Mouse (Mus musculus) small intestine, adult 2 months (tissue): ENCODE measurements at regions not wholly inside any gene's neighbourhood (a gene's known extent, or its start where the extent isn't known, plus 50 kb on each side); places are given as distances from the start of the nearest gene placed in this dataset.

Experiments
- CTCF ChIP-seq: fragments of 200-500 bp; IDR thresholded peaks from 2 replicates; pipeline ENCODE4 v1.5.1; 2012; ENCODE audit warnings: low read depth, mild to moderate bottlenecking, control low read depth, inconsistent platforms, low read length, moderate library complexity, mixed read lengths; ENCODE audit not compliant: insufficient replicate concordance, insufficient read length; ENCODE audit errors: extremely low read depth
- POLR2A ChIP-seq: fragments of 200-500 bp; IDR thresholded peaks from 2 replicates; pipeline ENCODE4 v1.6.1; 2012; ENCODE audit warnings: low read depth, mild to moderate bottlenecking, control low read depth, inconsistent platforms, low read length, moderate library complexity

GRCm38 (mm10) chr10:25086745-25087144, 159.5 kb upstream of the Arg1 start:
- no peak for TF ChIP-seq POLR2A
- TF ChIP-seq CTCF = no peak
